Mouse (Mus musculus) erythroblast, embryonic 14.5 days (primary cell): ENCODE measurements around the gene Mast2. TPM values are rescaled to one million over a fixed set of nuclear protein-coding genes. Genes with fewer than 3 reads are reported as not detected.

Experiments used
- H3K27me3 ChIP-seq: 2 replicates; pipeline ENCODE4 v1.6.1; 2012; ENCODE audit warnings: inconsistent platforms; ENCODE audit not compliant: control insufficient read depth
- H3K36me3 ChIP-seq: 2 replicates; pipeline ENCODE4 v1.6.1; 2012; ENCODE audit warnings: mild to moderate bottlenecking, inconsistent platforms; ENCODE audit not compliant: control insufficient read depth
- H3K4me1 ChIP-seq: 2 replicates; pipeline ENCODE4 v1.6.1; 2012; ENCODE audit warnings: inconsistent platforms; ENCODE audit not compliant: control insufficient read depth
- H3K4me3 ChIP-seq: replicated peaks from 2 replicates; pipeline ENCODE3; 2012; ENCODE audit warnings: moderate library complexity, mild to moderate bottlenecking, inconsistent platforms
- H3K9me3 ChIP-seq: 2 replicates; pipeline ENCODE4 v1.6.1; 2012; ENCODE audit warnings: low read length, inconsistent platforms, mixed read lengths; ENCODE audit not compliant: control insufficient read depth
- GATA1 ChIP-seq: IDR thresholded peaks from 2 replicates; pipeline ENCODE4 v1.6.1; 2012; ENCODE audit warnings: low read length, inconsistent platforms, mixed read lengths
- TAL1 ChIP-seq: IDR thresholded peaks from 3 replicates; pipeline ENCODE4 v1.6.1; 2012; ENCODE audit warnings: low read length, inconsistent platforms, mixed read lengths
- polyA plus RNA-seq: library from polyadenylated mRNA; stranded (reverse); fragments of >175 nt; gene quantifications from 2 replicates; pipeline ENCODE4 v1.2.3, GENCODE M21; 2012

Mast2 gene
- polyA plus RNA-seq, 1 experiment = 12.0 TPM

DNA sequence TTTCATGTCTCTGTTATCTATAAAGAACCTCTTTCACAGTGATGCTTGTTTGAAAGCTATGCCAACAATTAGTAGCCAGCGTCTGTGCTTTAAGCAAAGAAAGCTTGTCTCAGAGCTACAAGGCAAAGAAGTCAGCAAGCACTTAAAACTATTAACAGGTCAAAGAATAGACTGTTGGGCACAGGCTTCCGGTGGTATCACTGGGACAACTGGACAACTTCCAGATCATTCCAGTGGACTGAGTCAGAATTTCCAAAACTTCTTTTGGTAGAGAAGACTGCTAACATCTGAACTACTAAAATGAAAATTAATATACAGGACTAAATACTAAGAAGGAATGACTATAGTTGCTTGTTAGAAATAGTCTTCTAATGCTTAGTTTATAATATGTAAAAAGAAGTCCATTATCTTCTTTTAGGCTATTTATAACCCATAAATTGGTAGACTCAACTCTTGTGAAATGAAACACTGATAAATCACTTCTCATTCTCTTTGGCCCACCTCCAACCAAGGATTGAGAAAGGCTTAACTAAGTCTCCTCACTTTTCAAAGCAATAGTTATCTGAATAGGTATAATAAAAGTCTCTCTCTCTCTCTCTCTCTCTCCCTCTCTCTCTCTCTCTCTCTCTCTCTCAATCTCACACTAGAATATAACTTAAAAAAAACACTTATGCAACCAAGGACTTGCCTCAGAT, 85.9 kb downstream of the Mast2 start:
- H3K27me3 ChIP-seq = no peaks in the 10 kb centered on the region
- H3K36me3 ChIP-seq = no peaks in the 10 kb centered on the region
- H3K4me1 ChIP-seq = no peaks in the 10 kb centered on the region
- TF ChIP-seq TAL1 = no peak
- no peak for TF ChIP-seq GATA1
- no peaks in the 10 kb centered on the region for H3K9me3 ChIP-seq
- no peak overlapping the region for H3K4me3 ChIP-seq

- no peak for TF ChIP-seq GATA1
- TF ChIP-seq TAL1 = no peak
- no peaks in the 10 kb centered on the region for H3K4me1 ChIP-seq
Observed at GRCm38 (mm10) chr4:116371676-116372075, 92.3 kb downstream of the Mast2 start.

DNA sequence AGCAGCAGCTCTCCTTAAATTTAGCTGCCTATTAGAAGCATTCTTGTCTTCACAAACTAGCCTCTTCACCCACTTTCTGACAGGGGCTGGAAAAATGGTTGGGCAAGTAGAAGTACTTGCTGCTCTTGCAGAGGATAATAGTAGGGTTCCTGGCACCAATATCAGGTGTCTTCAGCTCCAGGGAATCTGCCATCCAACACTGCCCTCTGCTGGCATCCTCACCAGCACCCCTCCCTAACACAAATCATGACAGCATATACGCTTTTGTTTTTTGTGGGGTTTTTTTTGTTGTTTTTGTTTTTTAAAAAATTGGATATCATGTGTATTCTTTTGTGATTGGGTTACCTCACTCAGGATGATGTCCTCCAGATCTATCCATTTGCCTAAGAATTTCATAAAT, 105.9 kb downstream of the Mast2 start:
- no peak for TF ChIP-seq TAL1
- no peaks in the 10 kb centered on the region for H3K27me3 ChIP-seq
- no peaks in the 10 kb centered on the region for H3K36me3 ChIP-seq
- H3K4me1 ChIP-seq = no peaks in the 10 kb centered on the region
- no peak overlapping the region for H3K4me3 ChIP-seq
- H3K9me3 ChIP-seq = no peaks in the 10 kb centered on the region

More at GRCm38 (mm10) chr4:116371676-116372075, 92.3 kb downstream of the Mast2 start:
- peaks cover 2% of the 10 kb centered on the region; the same call in 1 of the 2 replicates for H3K36me3 ChIP-seq
- no peak overlapping the region for H3K4me3 ChIP-seq
- H3K9me3 ChIP-seq = no peaks in the 10 kb centered on the region
- H3K27me3 ChIP-seq = no peaks in the 10 kb centered on the region

DNA sequence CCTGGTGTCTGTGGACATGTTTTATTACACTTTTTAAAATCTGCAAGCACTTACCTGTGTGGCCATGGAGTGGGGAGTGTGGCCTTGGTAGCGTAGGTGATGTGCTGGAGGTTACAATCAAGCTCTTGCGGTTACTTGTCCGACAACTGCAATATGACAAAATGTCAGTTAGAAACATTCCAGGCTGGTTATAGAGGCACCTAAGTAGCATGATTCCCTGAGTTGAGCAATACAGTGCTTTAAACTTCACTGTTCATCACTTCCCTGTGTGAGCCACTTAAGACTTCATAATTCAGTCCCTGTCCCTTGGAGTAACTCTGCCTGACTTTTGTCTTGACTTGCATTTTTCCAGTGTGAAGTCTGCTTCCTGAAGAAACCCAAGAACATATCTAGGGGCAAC, 111.1 kb downstream of the Mast2 start:
- H3K27me3 ChIP-seq = no peaks in the 10 kb centered on the region
- H3K36me3 ChIP-seq = peaks cover 8% of the 10 kb centered on the region
- TF ChIP-seq GATA1 (no peak), TAL1 (no peak)
- no peaks in the 10 kb centered on the region for H3K4me1 ChIP-seq
- no peak overlapping the region for H3K4me3 ChIP-seq
- H3K9me3 ChIP-seq = no peaks in the 10 kb centered on the region

GRCm38 (mm10) chr4:116352496-116352895, 111.5 kb downstream of the Mast2 start:
- H3K27me3 ChIP-seq = no peaks in the 10 kb centered on the region
- peaks cover 8% of the 10 kb centered on the region for H3K36me3 ChIP-seq
- H3K4me1 ChIP-seq = no peaks in the 10 kb centered on the region
- H3K9me3 ChIP-seq = no peaks in the 10 kb centered on the region
- no peak for TF ChIP-seq GATA1
- TF ChIP-seq TAL1 = no peak
- H3K4me3 ChIP-seq = no peak overlapping the region

GRCm38 (mm10) chr4:116342119-116342518, 121.9 kb downstream of the Mast2 start:
- Histone ChIP-seq H3K4me3 (no peak overlapping the region), H3K27me3 (no peaks in the 10 kb centered on the region)
- TF ChIP-seq TAL1 (no peak), GATA1 (no peak)

DNA sequence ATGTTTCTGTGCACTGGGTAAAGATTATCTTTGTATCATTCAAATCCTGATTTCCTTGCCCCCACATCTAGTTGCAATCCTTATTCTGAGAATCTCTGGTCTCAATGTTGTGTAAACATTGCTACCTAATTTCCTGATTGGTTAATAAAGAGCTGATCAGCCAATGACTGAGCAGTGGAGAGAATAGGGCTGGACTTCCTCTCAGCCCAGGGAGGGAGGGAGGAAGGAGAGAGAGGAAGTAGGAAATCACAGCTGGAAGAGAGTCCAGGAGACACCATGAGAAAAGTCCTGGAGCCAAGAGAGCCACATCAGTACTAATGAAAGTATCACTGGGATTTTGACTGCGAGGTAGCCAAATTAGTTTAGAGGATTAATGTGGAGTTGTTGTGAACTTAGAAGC, 127.7 kb downstream of the Mast2 start:
- H3K4me1 ChIP-seq = no peaks in the 10 kb centered on the region
- no peaks in the 10 kb centered on the region for H3K36me3 ChIP-seq
- no peak for TF ChIP-seq TAL1
- no peak for TF ChIP-seq GATA1
- H3K27me3 ChIP-seq = no peaks in the 10 kb centered on the region
- H3K9me3 ChIP-seq = no peaks in the 10 kb centered on the region
- H3K4me3 ChIP-seq = no peak overlapping the region

More at GRCm38 (mm10) chr4:116342119-116342518, 121.9 kb downstream of the Mast2 start:
- Histone ChIP-seq H3K9me3 (no peaks in the 10 kb centered on the region), H3K36me3 (no peaks in the 10 kb centered on the region), H3K4me1 (no peaks in the 10 kb centered on the region)

GRCm38 (mm10) chr4:116329256-116329655, 134.7 kb downstream of the Mast2 start:
- H3K4me3 ChIP-seq = no peak overlapping the region
- TF ChIP-seq TAL1 (no peak), GATA1 (no peak)
- H3K27me3 ChIP-seq = no peaks in the 10 kb centered on the region
- H3K4me1 ChIP-seq = no peaks in the 10 kb centered on the region
- peaks cover 3% of the 10 kb centered on the region; the same call in 1 of the 2 replicates for H3K9me3 ChIP-seq
- H3K36me3 ChIP-seq = peaks cover 37% of the 10 kb centered on the region

- peaks cover 65% of the 10 kb centered on the region for H3K36me3 ChIP-seq
- TF ChIP-seq TAL1 (no peak), GATA1 (no peak)
- H3K4me1 ChIP-seq = no peaks in the 10 kb centered on the region
- H3K9me3 ChIP-seq = no peaks in the 10 kb centered on the region
- no peak overlapping the region for H3K4me3 ChIP-seq
- no peaks in the 10 kb centered on the region for H3K27me3 ChIP-seq
Observed at GRCm38 (mm10) chr4:116322127-116322526, 141.9 kb downstream of the Mast2 start.

DNA sequence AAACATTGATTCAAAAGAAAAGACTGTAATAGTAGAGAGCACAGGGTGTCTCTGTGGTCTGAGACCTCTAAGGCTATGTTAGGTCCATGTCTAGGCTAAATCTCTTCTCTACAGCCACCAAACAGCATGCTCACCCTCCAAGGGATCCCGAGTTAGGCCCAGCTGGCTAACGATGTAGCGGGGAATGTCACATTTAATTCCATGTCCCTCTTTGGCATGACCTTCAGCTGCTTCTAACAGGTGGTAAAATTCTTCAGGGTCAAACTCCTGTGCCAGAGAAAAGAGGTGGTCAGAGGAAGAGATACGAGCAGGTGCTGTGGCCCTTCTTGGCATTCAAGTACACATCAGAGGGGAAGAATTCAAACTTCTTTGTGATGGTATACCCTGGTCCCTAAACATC, 146.4 kb downstream of the Mast2 start:
- Histone ChIP-seq H3K4me3 (no peak overlapping the region), H3K9me3 (no peaks in the 10 kb centered on the region), H3K27me3 (no peaks in the 10 kb centered on the region), H3K4me1 (no peaks in the 10 kb centered on the region), H3K36me3 (peaks cover 86% of the 10 kb centered on the region)
- TF ChIP-seq GATA1 = no peak
- TF ChIP-seq TAL1 = no peak
